Mouse (Mus musculus) hindbrain, embryonic 12.5 days (tissue): ENCODE measurements around the gene Lsm4. TPM values are rescaled to one million over a fixed set of nuclear protein-coding genes. Genes with fewer than 3 reads are reported as not detected.

Experiments
- ATAC-seq: fragments of 200-750 bp; cut with Nextera tagmentation; 2 replicates; pipeline ENCODE4 v1.8.0; 2017; ENCODE audit warnings: moderate TSS enrichment; ENCODE audit not compliant: low FRiP score
- H3K27ac ChIP-seq: fragments of 300-500 bp; sonication (generic); 2 replicates; pipeline ENCODE4 v1.5.1; 2016; ENCODE audit warnings: mild to moderate bottlenecking
- H3K27me3 ChIP-seq: fragments of 300-500 bp; sonication (generic); 2 replicates; pipeline ENCODE4 v1.6.1; 2016; ENCODE audit warnings: mild to moderate bottlenecking
- H3K36me3 ChIP-seq: fragments of 300-500 bp; sonication (generic); 2 replicates; pipeline ENCODE4 v1.6.1; 2016; ENCODE audit warnings: mild to moderate bottlenecking
- H3K4me1 ChIP-seq: fragments of 300-500 bp; sonication (generic); 2 replicates; pipeline ENCODE4 v1.6.1; 2016
- H3K4me2 ChIP-seq: fragments of 300-500 bp; sonication (generic); replicated peaks from 2 replicates; pipeline ENCODE4 v1.6.1; 2016; ENCODE audit warnings: mild to moderate bottlenecking
- H3K4me3 ChIP-seq: fragments of 300-500 bp; sonication (generic); 2 replicates; pipeline ENCODE4 v1.5.1; 2016; ENCODE audit warnings: mild to moderate bottlenecking
- H3K9ac ChIP-seq: fragments of 300-500 bp; sonication (generic); 2 replicates; pipeline ENCODE4 v1.6.1; 2016; ENCODE audit warnings: mild to moderate bottlenecking, moderate library complexity
- H3K9me3 ChIP-seq: fragments of 300-500 bp; sonication (generic); replicated peaks from 2 replicates; pipeline ENCODE4 v1.6.1; 2016; ENCODE audit warnings: mild to moderate bottlenecking
- WGBS: fragments of 180-500 bp; shearing (Covaris S2); methylation state at CpG from one replicate; pipeline ENCODE4 v1.1.7; 2016; 5-methylcytosine and 5-hydroxymethylcytosine counted together
- polyA plus RNA-seq: library from polyadenylated mRNA; unstranded; fragments of >200 nt; fragmentation: Nextera tagmentation; extraction: Ambion mirVana; gene quantifications from 2 replicates; pipeline ENCODE4 v1.2.1, GENCODE M21; 2016

The Lsm4 gene
- polyA plus RNA-seq, 1 experiment from 2014 or later, result 227 TPM

GRCm38 (mm10) chr8:70725792-70726447 is 52.9 kb downstream of the Lsm4 start:
- Histone ChIP-seq H3K4me1 (peaks cover 5% of the 10 kb centered on the region), H3K4me3 (no peak overlapping the region), H3K9ac (no peak overlapping the region), H3K27me3 (peaks cover 49% of the 10 kb centered on the region), H3K4me2 (no peak overlapping the region), H3K27ac (no peak overlapping the region), H3K9me3 (no peaks in the 10 kb centered on the region), H3K36me3 (no peaks in the 10 kb centered on the region)
- WGBS, result 33% methylated on average over 14 of the region's 14 CpGs
- ATAC-seq, result no peak

GRCm38 (mm10) chr8:70726721-70727120 is 53.7 kb downstream of the Lsm4 start:
- ATAC-seq, result no peak
- Histone ChIP-seq H3K4me2 (no peak overlapping the region), H3K4me1 (peaks cover 5% of the 10 kb centered on the region), H3K27me3 (peaks cover 57% of the 10 kb centered on the region), H3K9me3 (no peaks in the 10 kb centered on the region), H3K36me3 (no peaks in the 10 kb centered on the region), H3K27ac (no peak overlapping the region), H3K4me3 (no peak overlapping the region), H3K9ac (no peak overlapping the region)
- WGBS, result 46% methylated on average over 11 of the region's 11 CpGs

Other genes with a start within 250 kb of the Lsm4 start
- gene Crtc1, start 233.7 kb upstream of the Lsm4 start, polyA plus RNA-seq, result 24.6 and 27.1 TPM in 2 replicates
- gene Klhl26, start 196.3 kb upstream of the Lsm4 start, polyA plus RNA-seq, result 22.2 and 23.9 TPM in 2 replicates
- gene Tmem59l, start 185.9 kb upstream of the Lsm4 start, polyA plus RNA-seq, result 27.0 and 29.2 TPM in 2 replicates
- 3.3 and 4.2 TPM in 2 replicates for gene Crlf1, start 180.1 kb upstream of the Lsm4 start, polyA plus RNA-seq
- 118 TPM in 2 replicates for gene Rex1bd, start 166.5 kb upstream of the Lsm4 start, polyA plus RNA-seq
- gene Uba52, start 162.4 kb upstream of the Lsm4 start, polyA plus RNA-seq, result 633 and 755 TPM in 2 replicates
- gene Fkbp8, start 145.5 kb upstream of the Lsm4 start, polyA plus RNA-seq, result 313 and 334 TPM in 2 replicates
- gene Kxd1, start 145.3 kb upstream of the Lsm4 start, polyA plus RNA-seq, result 47.1 and 48.5 TPM in 2 replicates
- gene Ell, start 133.8 kb upstream of the Lsm4 start, polyA plus RNA-seq, result 19.0 and 19.4 TPM in 2 replicates
- gene Isyna1, start 78.9 kb upstream of the Lsm4 start, polyA plus RNA-seq, result 128 and 138 TPM in 2 replicates
- 141 and 143 TPM in 2 replicates for gene Ssbp4, start 64.4 kb upstream of the Lsm4 start, polyA plus RNA-seq
- gene Lrrc25, start 57.1 kb upstream of the Lsm4 start, polyA plus RNA-seq, result 0.79 and 1.1 TPM in 2 replicates
- gene Gdf15, start 40.8 kb upstream of the Lsm4 start, polyA plus RNA-seq, result 0.15 and 0.17 TPM in 2 replicates
- gene Pgpep1, start 12.9 kb upstream of the Lsm4 start, polyA plus RNA-seq, result 101 and 125 TPM in 2 replicates
- 186 and 217 TPM in 2 replicates for gene Jund, start 25.7 kb downstream of the Lsm4 start, polyA plus RNA-seq
- gene Iqcn, start 30.2 kb downstream of the Lsm4 start, polyA plus RNA-seq, result 0.05 TPM in 1 of 2 replicates, not detected in the other
- not detected in 2 replicates for gene Gm3336, start 45.3 kb downstream of the Lsm4 start, polyA plus RNA-seq
- 0.26 and 0.39 TPM in 2 replicates for gene Pde4c, start 50.5 kb downstream of the Lsm4 start, polyA plus RNA-seq
- 126 and 134 TPM in 2 replicates for gene Rab3a, start 81.4 kb downstream of the Lsm4 start, polyA plus RNA-seq
- gene Mpv17l2, start 87.7 kb downstream of the Lsm4 start, polyA plus RNA-seq, result 38.2 and 38.3 TPM in 2 replicates
- 84.5 and 85.5 TPM in 2 replicates for gene Pik3r2, start 103.5 kb downstream of the Lsm4 start, polyA plus RNA-seq
- gene Mast3, start 131.8 kb downstream of the Lsm4 start, polyA plus RNA-seq, result 16.0 and 17.7 TPM in 2 replicates
- not detected in 2 replicates for gene Il12rb1, start 135.2 kb downstream of the Lsm4 start, polyA plus RNA-seq
- gene Arrdc2, start 166.5 kb downstream of the Lsm4 start, polyA plus RNA-seq, result 9.8 and 11.1 TPM in 2 replicates
- 22.1 and 23.8 TPM in 2 replicates for gene Kcnn1, start 190.0 kb downstream of the Lsm4 start, polyA plus RNA-seq
- gene Ccdc124, start 200.7 kb downstream of the Lsm4 start, polyA plus RNA-seq, result 131 and 139 TPM in 2 replicates
- 0.25 and 0.68 TPM in 2 replicates for gene Slc5a5, start 219.5 kb downstream of the Lsm4 start, polyA plus RNA-seq
- gene Rpl18a, start 224.2 kb downstream of the Lsm4 start, polyA plus RNA-seq, result 2,266 and 2,767 TPM in 2 replicates
- gene Map1s, start 232.7 kb downstream of the Lsm4 start, polyA plus RNA-seq, result 60.5 and 60.8 TPM in 2 replicates